In genomic region chr15:80142130-80142529, GRCm38 (mm10) we compare ENCODE assay signal across 17 mouse cellular contexts. TPM values are rescaled to one million over a fixed set of nuclear protein-coding genes. Genes with fewer than 3 reads are reported as not detected.
DNase-seq lines count a peak whose midpoint lies in the region; ATAC-seq and TF ChIP-seq lines count a peak whose summit lies in the region.
"Had no signal": no experiment of that assay in that cellular context is flagged by ENCODE, and none has a peak within 500 bp of the region (broad histone marks: within the 10 kb centered on the region; RNA-seq: fewer than 3 reads in every experiment).

No protein-coding gene starts in this region.

- TF ChIP-seq CTCF in layer of hippocampus, adult 2 months (conservative IDR thresholded peaks at IDR 0.05): peak; percentile 63

- H3K27me3 ChIP-seq in hindbrain, embryonic 14.5 days (ENCODE audit: control insufficient read depth, insufficient read depth, low read length): no peaks in the 10 kb centered on the region
- H3K27me3 ChIP-seq: heart, embryonic 13.5 days; liver, embryonic 15.5 days; midbrain, embryonic 15.5 days had no signal

- peaks cover 6% of the 10 kb centered on the region; the same call in 1 of the 2 replicates for H3K4me1 ChIP-seq in hindbrain, embryonic 14.5 days (replicated peaks; ENCODE audit: control insufficient read depth, insufficient read depth, low read length)
- H3K4me1 ChIP-seq: limb, embryonic 10.5 days had no signal

- no peak overlapping the region for H3K4me2 ChIP-seq in hindbrain, embryonic 14.5 days (replicated peaks)
- H3K4me2 ChIP-seq: heart, embryonic 13.5 days; liver, embryonic 15.5 days; midbrain, embryonic 15.5 days had no signal

- no peak for DNase-seq in layer of hippocampus, adult 2 months (ENCODE audit: low spot score in 2 of 2)
- no peak for DNase-seq in layer of hippocampus, postnatal 10 days (ENCODE audit: low spot score in 2 of 2)
- DNase-seq in 3T3-L1 (ENCODE audit: low read depth, low spot score) (peak; percentile 29), ZHBTc4 (ENCODE audit: low read depth, low spot score) (peak; percentile 84)
- DNase-seq in B cell, adult 2 months: peak; percentile 33 to 34
- DNase-seq in embryo, embryonic 11 days: no peak
- no peak for DNase-seq in hindbrain, embryonic 14.5 days (ENCODE audit: low spot score)
- DNase-seq: cerebellum, postnatal 10 days; kidney, adult 11 months; layer of hippocampus, postnatal 36 days had no signal

- ATAC-seq in hindbrain, embryonic 14.5 days (ENCODE audit: low FRiP score): no peak
- ATAC-seq: activated CD4-positive, CD25-positive, alpha-beta regulatory T cell, adult 4 months; midbrain, embryonic 15.5 days had no signal

- no peak overlapping the region for H3K9ac ChIP-seq in hindbrain, embryonic 14.5 days
- H3K9ac ChIP-seq: heart, embryonic 13.5 days; liver, embryonic 15.5 days; midbrain, embryonic 15.5 days had no signal

- H3K9me3 ChIP-seq in hindbrain, embryonic 14.5 days (ENCODE audit: control insufficient read depth, low read length): no peaks in the 10 kb centered on the region
- H3K9me3 ChIP-seq: heart, embryonic 13.5 days; limb, embryonic 10.5 days; midbrain, embryonic 15.5 days had no signal

- 96% methylated on average over 3 of the region's 3 CpGs for WGBS in hindbrain, embryonic 14.5 days

- no peak overlapping the region for H3K27ac ChIP-seq in layer of hippocampus, adult 2 months
- H3K27ac ChIP-seq in hindbrain, embryonic 14.5 days: no peak overlapping the region
- H3K27ac ChIP-seq: heart, embryonic 13.5 days; hindbrain, embryonic 10.5 days; limb, embryonic 10.5 days; liver, embryonic 15.5 days; macrophage; midbrain, embryonic 15.5 days had no signal

- peaks cover 20% of the 10 kb centered on the region; the same call in 1 of the 2 replicates for H3K36me3 ChIP-seq in hindbrain, embryonic 14.5 days (replicated peaks; ENCODE audit: control insufficient read depth, insufficient read depth)

- H3K4me3 ChIP-seq in layer of hippocampus, adult 2 months: no peak overlapping the region
- no peak overlapping the region for H3K4me3 ChIP-seq in hindbrain, embryonic 14.5 days (replicated peaks; ENCODE audit: low read length)
- H3K4me3 ChIP-seq: heart, embryonic 13.5 days; hindbrain, embryonic 10.5 days; limb, embryonic 10.5 days; liver, embryonic 15.5 days; midbrain, embryonic 15.5 days had no signal

RNA-seq across cellular contexts. Expression of gene Tab1, which starts 9.2 kb away (rescaled TPM):
- 10 to 100 TPM; 28.2 to 30.2 TPM for total RNA-seq in layer of hippocampus, adult 2 months (2021)
- total RNA-seq in layer of hippocampus, postnatal 10 days (2021): 10 to 100 TPM; 28.2 to 35.0 TPM
- 32.2 and 36.1 TPM in 2 replicates for polyA plus RNA-seq in hindbrain, embryonic 14.5 days (2014; fragmentation: Nextera tagmentation; extraction: Ambion mirVana)

RNA-seq across cellular contexts. Expression of gene Mgat3, which starts 31.4 kb away (rescaled TPM):
- total RNA-seq in layer of hippocampus, adult 2 months (2021): 100 to 1,000 TPM; 109 to 115 TPM
- total RNA-seq in layer of hippocampus, postnatal 10 days (2021): 10 to 100 TPM; 85.8 to 89.8 TPM
- polyA plus RNA-seq in hindbrain, embryonic 14.5 days (2014; fragmentation: Nextera tagmentation; extraction: Ambion mirVana): 22.3 and 24.5 TPM in 2 replicates

RNA-seq across cellular contexts. Expression of gene Rpl3, which starts 50.5 kb away (rescaled TPM):
- 100 to 1,000 TPM; 558 to 583 TPM for total RNA-seq in layer of hippocampus, adult 2 months (2021)
- total RNA-seq in layer of hippocampus, postnatal 10 days (2021): 100 to 1,000 TPM; 535 to 605 TPM
- polyA plus RNA-seq in hindbrain, embryonic 14.5 days (2014; fragmentation: Nextera tagmentation; extraction: Ambion mirVana): 685 and 734 TPM in 2 replicates

RNA-seq across cellular contexts. Expression of gene Syngr1, which starts 51.0 kb away (rescaled TPM):
- 100 to 1,000 TPM; 356 to 380 TPM for total RNA-seq in layer of hippocampus, adult 2 months (2021)
- 100 to 1,000 TPM; 362 to 374 TPM for total RNA-seq in layer of hippocampus, postnatal 10 days (2021)
- 37.0 and 38.7 TPM in 2 replicates for polyA plus RNA-seq in hindbrain, embryonic 14.5 days (2014; fragmentation: Nextera tagmentation; extraction: Ambion mirVana)

Comparison
In these comparisons a context has a peak if more than half of its experiments do, and no peak if none do; other contexts are left out.
1. DNase-seq: peak in 3T3-L1 (single experiment), B cell, adult 2 months (2 of 2) and ZHBTc4 (single experiment); none in layer of hippocampus, adult 2 months (0 of 2), layer of hippocampus, postnatal 10 days (0 of 2), embryo, embryonic 11 days (single experiment) and hindbrain, embryonic 14.5 days (single experiment).